Mouse (Mus musculus) stomach, embryonic 15.5 days (tissue): ENCODE measurements around the gene Fam206a. TPM values are rescaled to one million over a fixed set of nuclear protein-coding genes. Genes with fewer than 3 reads are reported as not detected.

ENCODE experiments used
- ATAC-seq: fragments of 200-750 bp; cut with Nextera tagmentation; 2 replicates; pipeline ENCODE4 v1.8.0; 2017; ENCODE audit warnings: low read depth, moderate number of reproducible peaks, moderate TSS enrichment; ENCODE audit not compliant: insufficient read depth, low FRiP score
- H3K27ac ChIP-seq: fragments of 300-500 bp; sonication (generic); 2 replicates; pipeline ENCODE4 v1.5.1; 2015; ENCODE audit warnings: mild to moderate bottlenecking, inconsistent platforms
- H3K27me3 ChIP-seq: fragments of 300-500 bp; sonication (generic); replicated peaks from 2 replicates; pipeline ENCODE4 v1.6.1; 2015; ENCODE audit warnings: inconsistent platforms
- H3K36me3 ChIP-seq: fragments of 300-500 bp; sonication (generic); 2 replicates; pipeline ENCODE4 v1.6.1; 2015; ENCODE audit warnings: inconsistent platforms
- H3K4me1 ChIP-seq: fragments of 300-500 bp; sonication (generic); 2 replicates; pipeline ENCODE4 v1.6.1; 2015; ENCODE audit warnings: inconsistent platforms
- H3K4me2 ChIP-seq: fragments of 300-500 bp; sonication (generic); 2 replicates; pipeline ENCODE4 v1.6.1; 2015; ENCODE audit warnings: mild to moderate bottlenecking, inconsistent platforms
- H3K4me3 ChIP-seq: fragments of 300-500 bp; sonication (generic); replicated peaks from 2 replicates; pipeline ENCODE4 v1.5.1; 2015; ENCODE audit warnings: inconsistent platforms
- H3K9ac ChIP-seq: fragments of 300-500 bp; sonication (generic); 2 replicates; pipeline ENCODE4 v1.6.1; 2015; ENCODE audit warnings: inconsistent platforms
- H3K9me3 ChIP-seq: fragments of 300-500 bp; sonication (generic); 2 replicates; pipeline ENCODE4 v1.6.1; 2016; ENCODE audit warnings: inconsistent platforms
- WGBS: fragments of 180-500 bp; shearing (Covaris S2); methylation state at CpG from one replicate; pipeline ENCODE4 v1.1.7; 2015; 5-methylcytosine and 5-hydroxymethylcytosine counted together
- polyA plus RNA-seq: library from polyadenylated mRNA; unstranded; fragments of >200 nt; fragmentation: Nextera tagmentation; extraction: Ambion mirVana; gene quantifications from 2 replicates; pipeline ENCODE4 v1.2.1, GENCODE M21; 2015

Gene Fam206a
- polyA plus RNA-seq, 1 experiment from 2014 or later, result 13.5 TPM

DNA sequence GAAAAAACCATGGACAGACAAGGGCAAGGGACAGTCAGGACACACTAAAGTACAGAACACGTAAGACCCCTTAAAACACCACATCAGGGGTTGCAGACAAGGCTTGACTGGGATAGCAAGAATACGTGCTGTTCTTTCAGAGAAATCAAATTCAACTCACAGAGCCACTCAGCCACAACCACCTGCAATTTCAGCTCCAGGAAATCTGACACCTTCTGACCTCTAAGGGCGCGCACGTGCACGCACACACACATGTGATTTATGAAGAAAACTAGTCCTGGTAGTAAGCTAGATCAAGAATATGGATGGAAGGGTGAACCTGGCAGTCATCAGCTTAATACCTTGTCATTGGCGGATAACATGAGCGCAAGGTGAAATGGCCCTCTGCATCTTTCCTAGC, 13.0 kb downstream of the Fam206a start:
- ATAC-seq, result no peak

DNA sequence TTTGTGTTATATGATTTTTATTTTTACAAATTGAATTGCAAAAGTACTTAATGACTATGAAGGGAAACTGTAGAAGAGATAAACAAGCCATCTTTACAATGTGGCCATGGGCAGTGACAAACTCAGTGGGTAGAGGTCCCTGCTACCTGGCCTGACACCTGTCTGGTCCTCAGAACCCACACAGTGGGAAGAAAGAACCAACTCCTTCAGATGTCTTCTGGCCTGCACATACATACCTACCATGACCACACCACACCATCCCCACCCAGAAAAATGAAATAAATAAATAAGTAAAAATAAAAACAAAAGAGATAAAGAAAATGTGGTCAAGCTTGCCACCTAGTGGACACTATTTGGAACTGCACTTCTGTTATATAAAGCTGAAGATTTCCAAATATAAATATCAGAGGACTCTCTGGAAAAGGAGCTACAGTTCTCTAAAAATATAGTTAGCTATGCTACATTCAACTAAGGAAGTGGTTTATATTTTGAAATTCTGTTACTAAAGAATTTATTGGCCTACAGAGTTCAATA, 17.9 kb downstream of the Fam206a start:
- no peak for ATAC-seq
- Histone ChIP-seq H3K27ac (no peak overlapping the region), H3K4me1 (no peaks in the 10 kb centered on the region), H3K36me3 (no peaks in the 10 kb centered on the region), H3K4me2 (no peak overlapping the region), H3K9me3 (no peaks in the 10 kb centered on the region), H3K27me3 (no peaks in the 10 kb centered on the region), H3K9ac (no peak overlapping the region), H3K4me3 (no peak overlapping the region)

More for the DNA sequence above, 13.0 kb downstream of the Fam206a start:
- H3K27me3 ChIP-seq, result no peaks in the 10 kb centered on the region
- no peaks in the 10 kb centered on the region for H3K36me3 ChIP-seq
- H3K9ac ChIP-seq, result no peak overlapping the region
- H3K4me3 ChIP-seq, result no peak overlapping the region
- H3K4me2 ChIP-seq, result no peak overlapping the region
- no peak overlapping the region for H3K27ac ChIP-seq
- no peaks in the 10 kb centered on the region for H3K9me3 ChIP-seq
- no peaks in the 10 kb centered on the region for H3K4me1 ChIP-seq
- WGBS, result 74% methylated on average over 8 of the region's 8 CpGs

DNA sequence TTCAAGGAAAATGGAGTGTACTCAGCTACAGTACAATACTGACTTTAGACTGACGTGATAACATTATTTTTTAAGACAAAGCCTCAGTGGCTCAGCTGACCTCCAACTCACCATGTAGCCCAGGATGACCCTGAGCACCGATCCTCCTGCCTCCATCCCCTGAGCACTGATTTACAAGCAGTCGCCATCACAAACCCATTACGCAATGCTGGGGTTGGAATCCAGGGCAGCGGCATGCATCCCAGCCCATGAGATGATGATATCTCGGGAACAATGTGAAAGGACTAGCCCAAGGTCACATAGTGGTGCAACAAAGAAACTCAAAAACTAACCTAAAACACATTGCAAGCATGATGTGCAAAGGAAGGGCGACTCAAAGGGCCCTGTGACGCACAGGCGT, 22.1 kb downstream of the Fam206a start:
- Histone ChIP-seq H3K4me1 (no peaks in the 10 kb centered on the region), H3K36me3 (no peaks in the 10 kb centered on the region), H3K4me2 (no peak overlapping the region), H3K4me3 (no peak overlapping the region), H3K9me3 (no peaks in the 10 kb centered on the region), H3K27ac (no peak overlapping the region), H3K9ac (no peak overlapping the region), H3K27me3 (no peaks in the 10 kb centered on the region)
- no peak for ATAC-seq
- WGBS, result 95% methylated on average over 9 of the region's 9 CpGs

DNA sequence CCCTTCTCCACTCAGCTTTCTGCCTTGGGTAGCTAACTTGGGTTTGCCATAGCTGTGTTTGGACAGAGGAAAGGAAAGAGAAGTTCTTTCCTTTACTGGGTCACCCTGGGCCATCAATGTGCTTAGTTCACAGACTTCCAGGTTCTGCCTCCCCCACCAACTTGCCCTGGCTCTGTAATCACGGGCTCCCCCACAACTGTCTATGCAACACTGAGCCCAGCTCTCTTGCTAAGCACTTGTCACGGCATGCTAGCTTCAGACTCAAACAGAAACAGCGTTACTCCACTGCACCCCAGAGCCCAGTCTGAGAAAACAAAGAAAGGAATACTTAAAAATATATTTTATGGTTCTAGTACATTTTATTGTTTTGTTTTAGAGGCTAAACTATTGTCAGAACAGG, 26.8 kb downstream of the Fam206a start:
- Histone ChIP-seq H3K36me3 (no peaks in the 10 kb centered on the region), H3K4me1 (no peaks in the 10 kb centered on the region), H3K9ac (no peak overlapping the region), H3K4me2 (no peak overlapping the region), H3K4me3 (no peak overlapping the region), H3K9me3 (no peaks in the 10 kb centered on the region), H3K27me3 (no peaks in the 10 kb centered on the region), H3K27ac (no peak overlapping the region)
- no peak for ATAC-seq
- 80% methylated on average over 3 of the region's 3 CpGs for WGBS

DNA sequence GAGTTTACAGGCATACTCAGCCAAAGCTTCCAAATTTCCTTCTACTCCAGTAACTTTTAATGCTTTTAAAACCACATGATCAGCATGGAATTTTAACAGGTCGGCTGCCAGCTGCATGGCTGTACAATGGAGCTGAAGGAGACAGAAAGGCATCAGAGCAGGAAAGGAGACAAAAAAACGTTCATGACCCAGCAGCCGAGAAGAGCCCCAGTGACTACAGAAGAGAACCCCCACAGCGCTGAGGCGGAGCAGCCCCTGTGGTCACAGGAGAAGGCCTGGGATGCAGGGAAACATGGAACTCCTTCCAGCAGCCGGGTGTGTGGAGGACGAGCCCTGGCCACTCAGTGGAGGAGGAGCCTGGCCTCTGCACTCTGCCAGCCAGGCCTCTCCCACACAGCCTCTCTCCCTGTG, 27.4 kb downstream of the Fam206a start:
- no peaks in the 10 kb centered on the region for H3K9me3 ChIP-seq
- no peak for ATAC-seq
- WGBS, result 65% methylated on average over 7 of the region's 7 CpGs
- H3K27ac ChIP-seq, result no peak overlapping the region
- H3K4me2 ChIP-seq, result no peak overlapping the region
- H3K9ac ChIP-seq, result no peak overlapping the region
- H3K36me3 ChIP-seq, result no peaks in the 10 kb centered on the region
- H3K4me1 ChIP-seq, result no peaks in the 10 kb centered on the region
- no peak overlapping the region for H3K4me3 ChIP-seq
- no peaks in the 10 kb centered on the region for H3K27me3 ChIP-seq

DNA sequence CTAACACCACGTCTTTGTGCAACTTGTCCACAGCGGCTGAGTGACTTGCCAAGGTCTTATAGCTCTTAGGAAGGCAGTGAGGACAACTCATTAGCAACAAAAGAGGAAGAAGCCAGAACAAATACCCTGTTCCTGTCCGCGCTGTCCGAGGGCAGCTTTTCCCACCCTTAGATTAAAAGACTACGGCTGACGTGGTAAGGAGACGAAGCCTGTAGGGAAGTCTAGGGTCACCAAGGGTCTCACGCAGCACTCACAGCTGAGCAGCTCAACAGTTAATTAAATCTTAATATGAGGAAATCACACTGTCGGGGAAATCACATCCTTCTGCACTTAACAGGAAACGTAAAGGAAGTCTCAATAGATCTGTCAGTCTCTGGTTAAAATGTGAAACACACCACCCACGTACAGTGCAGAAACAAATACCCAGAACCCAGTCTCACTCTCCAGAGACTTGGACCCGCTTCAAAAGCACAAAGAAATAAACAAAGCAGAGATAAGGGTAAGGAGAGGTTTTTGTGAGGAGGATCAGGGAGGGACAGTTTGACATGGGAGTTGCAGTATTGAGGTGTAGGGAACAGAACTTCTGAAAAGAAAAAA, 29.0 kb downstream of the Fam206a start:
- no peaks in the 10 kb centered on the region for H3K4me1 ChIP-seq
- no peak overlapping the region for H3K27ac ChIP-seq
- H3K4me3 ChIP-seq, result no peak overlapping the region
- no peak for ATAC-seq
- H3K9ac ChIP-seq, result no peak overlapping the region
- no peaks in the 10 kb centered on the region for H3K9me3 ChIP-seq
- H3K27me3 ChIP-seq, result no peaks in the 10 kb centered on the region
- no peaks in the 10 kb centered on the region for H3K36me3 ChIP-seq
- no peak overlapping the region for H3K4me2 ChIP-seq
- 55% methylated on average over 13 of the region's 13 CpGs for WGBS

DNA sequence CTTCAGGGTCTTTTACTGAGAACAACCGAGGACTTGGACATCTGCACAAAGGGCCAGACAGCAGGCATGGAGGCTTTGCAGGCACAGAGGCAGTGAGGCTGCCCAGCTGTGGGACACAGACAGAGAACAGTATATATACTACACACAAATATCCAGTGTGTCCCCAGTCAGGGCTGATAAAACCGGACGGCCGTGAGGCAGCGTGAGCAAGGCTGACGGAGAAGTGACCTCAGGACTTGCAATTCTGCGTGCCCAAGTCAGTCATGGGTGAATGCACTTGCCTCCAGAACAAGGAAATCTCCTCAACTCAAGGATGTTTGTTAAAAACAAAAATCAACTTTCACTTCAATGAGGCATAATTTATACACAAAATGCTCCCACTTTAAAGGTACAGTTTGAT, 29.9 kb downstream of the Fam206a start:
- 76% methylated on average over 7 of the region's 7 CpGs for WGBS
- ATAC-seq, result no peak
- H3K4me1 ChIP-seq, result no peaks in the 10 kb centered on the region

DNA sequence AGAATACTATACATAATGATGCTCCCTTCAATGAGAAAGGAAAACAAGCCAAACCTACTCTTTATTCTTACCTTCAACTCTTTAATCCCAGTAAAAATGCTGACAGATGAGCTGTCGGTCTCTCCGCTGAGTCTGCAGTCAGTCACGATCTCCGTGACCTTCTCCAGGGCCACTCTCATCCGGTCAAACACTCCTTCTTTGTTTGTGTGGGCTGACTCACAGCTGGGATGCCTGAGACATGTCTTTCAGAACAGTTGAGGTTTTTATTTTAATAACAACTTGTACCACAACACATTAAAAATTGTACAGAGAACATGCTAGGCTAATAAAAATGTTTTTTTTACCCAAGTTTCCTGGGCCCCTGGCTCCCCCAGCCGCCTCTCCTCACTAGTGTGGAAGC, 35.5 kb downstream of the Fam206a start:
- no peaks in the 10 kb centered on the region for H3K36me3 ChIP-seq

More for the DNA sequence above, 29.9 kb downstream of the Fam206a start:
- H3K36me3 ChIP-seq, result no peaks in the 10 kb centered on the region
- H3K9me3 ChIP-seq, result no peaks in the 10 kb centered on the region
- H3K4me2 ChIP-seq, result no peak overlapping the region
- no peak overlapping the region for H3K9ac ChIP-seq
- no peak overlapping the region for H3K4me3 ChIP-seq
- no peak overlapping the region for H3K27ac ChIP-seq
- H3K27me3 ChIP-seq, result no peaks in the 10 kb centered on the region

DNA sequence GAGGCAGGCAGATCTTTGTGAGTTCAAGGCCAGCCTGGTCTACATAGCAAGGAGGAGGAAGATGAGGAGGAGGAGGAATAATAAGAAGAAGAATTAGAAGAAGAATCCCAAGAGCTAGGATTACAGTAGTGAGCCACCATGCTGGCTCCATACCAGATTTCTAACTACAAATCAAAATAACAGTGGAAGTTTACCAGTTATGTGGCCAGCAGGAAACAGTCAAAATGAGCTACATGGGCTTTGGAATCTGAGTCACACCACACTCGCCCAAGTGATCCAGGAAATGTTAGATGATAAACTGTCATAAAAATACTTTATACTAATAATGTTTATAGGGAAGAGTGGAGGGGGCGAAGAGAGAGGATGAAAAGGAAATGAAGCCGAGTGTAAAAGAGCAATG, 38.2 kb downstream of the Fam206a start:
- H3K4me2 ChIP-seq, result no peak overlapping the region

More for the DNA sequence above, 35.5 kb downstream of the Fam206a start:
- ATAC-seq, result no peak
- no peak overlapping the region for H3K27ac ChIP-seq
- H3K4me1 ChIP-seq, result no peaks in the 10 kb centered on the region
- no peak overlapping the region for H3K4me2 ChIP-seq
- H3K9ac ChIP-seq, result no peak overlapping the region
- no peaks in the 10 kb centered on the region for H3K9me3 ChIP-seq
- 73% methylated on average over 6 of the region's 6 CpGs for WGBS
- no peak overlapping the region for H3K4me3 ChIP-seq
- no peaks in the 10 kb centered on the region for H3K27me3 ChIP-seq

DNA sequence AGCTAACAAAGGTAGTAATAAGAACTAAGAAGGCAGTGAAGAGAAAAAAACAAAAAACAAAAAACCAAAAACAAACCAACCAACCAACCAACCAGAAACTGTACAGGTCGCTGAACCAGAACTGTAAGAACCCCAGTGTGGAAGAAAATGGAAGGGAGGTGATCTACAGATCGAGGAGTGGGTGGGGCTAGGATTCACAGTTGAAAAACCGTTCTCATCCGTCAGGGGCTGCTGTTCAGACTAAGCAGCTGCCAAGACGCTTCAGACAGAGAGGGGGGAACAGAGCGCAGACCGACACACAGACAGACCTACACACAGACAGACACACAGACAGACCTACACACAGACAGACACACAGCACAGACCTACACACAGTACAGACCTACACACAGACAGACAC, 40.4 kb downstream of the Fam206a start:
- no peak overlapping the region for H3K9ac ChIP-seq
- H3K27ac ChIP-seq, result no peak overlapping the region
- H3K4me3 ChIP-seq, result no peak overlapping the region
- no peaks in the 10 kb centered on the region for H3K9me3 ChIP-seq
- no peaks in the 10 kb centered on the region for H3K4me1 ChIP-seq
- no peak overlapping the region for H3K4me2 ChIP-seq
- H3K27me3 ChIP-seq, result no peaks in the 10 kb centered on the region
- ATAC-seq, result no peak
- H3K36me3 ChIP-seq, result peaks cover 9% of the 10 kb centered on the region; the same call in 1 of the 2 replicates
- 70% methylated on average over 7 of the region's 7 CpGs for WGBS

More for the DNA sequence above, 38.2 kb downstream of the Fam206a start:
- H3K4me3 ChIP-seq, result no peak overlapping the region
- 60% methylated on average over 3 of the region's 3 CpGs for WGBS
- H3K27me3 ChIP-seq, result no peaks in the 10 kb centered on the region
- ATAC-seq, result no peak
- H3K36me3 ChIP-seq, result peaks cover 5% of the 10 kb centered on the region; the same call in 1 of the 2 replicates
- no peaks in the 10 kb centered on the region for H3K9me3 ChIP-seq
- no peak overlapping the region for H3K27ac ChIP-seq
- H3K4me1 ChIP-seq, result no peaks in the 10 kb centered on the region
- H3K9ac ChIP-seq, result no peak overlapping the region

DNA sequence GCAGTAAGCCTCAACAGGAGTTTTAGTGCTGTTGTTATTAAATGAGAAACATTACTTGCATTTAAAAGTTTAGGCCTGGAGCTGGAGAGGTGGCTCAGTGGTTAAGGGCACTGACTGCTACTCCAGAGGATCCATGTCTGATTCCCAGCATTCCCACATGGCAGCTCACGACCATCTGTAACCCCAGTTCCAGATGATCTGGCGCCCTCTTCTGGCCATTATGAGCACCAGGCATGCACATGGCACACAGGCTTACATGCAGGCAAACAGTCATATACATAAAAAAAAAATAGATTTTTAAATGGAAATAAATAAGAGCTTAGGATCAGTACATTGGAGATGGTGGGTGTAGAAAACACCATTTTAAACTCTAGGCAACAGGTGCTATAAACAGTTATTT, 41.8 kb downstream of the Fam206a start:
- no peak overlapping the region for H3K4me2 ChIP-seq
- peaks cover 9% of the 10 kb centered on the region; the same call in 1 of the 2 replicates for H3K36me3 ChIP-seq
- no peak overlapping the region for H3K27ac ChIP-seq
- H3K27me3 ChIP-seq, result no peaks in the 10 kb centered on the region
- H3K9ac ChIP-seq, result no peak overlapping the region
- 78% methylated on average over 2 of the region's 2 CpGs for WGBS
- H3K4me3 ChIP-seq, result no peak overlapping the region
- no peaks in the 10 kb centered on the region for H3K4me1 ChIP-seq
- no peaks in the 10 kb centered on the region for H3K9me3 ChIP-seq
- ATAC-seq, result no peak

DNA sequence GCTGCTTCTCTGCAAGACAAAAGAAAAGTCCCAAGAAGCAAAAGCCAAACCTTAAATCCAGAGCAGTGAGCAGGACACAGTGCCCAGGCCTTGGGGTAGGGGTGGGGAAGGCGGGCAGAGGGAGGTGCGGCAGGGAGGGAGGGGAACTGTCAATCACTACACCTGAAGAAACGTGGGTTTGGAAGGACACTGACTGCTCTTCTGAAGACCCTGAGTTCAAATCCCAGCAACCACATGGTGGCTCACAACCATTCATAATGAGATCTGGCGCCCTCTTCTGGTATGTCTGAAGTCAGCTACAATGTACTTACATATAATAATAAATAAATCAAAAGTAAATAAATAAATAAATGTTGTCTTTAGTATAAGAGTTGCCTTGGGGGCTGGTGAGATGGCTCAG, 42.8 kb downstream of the Fam206a start:
- H3K27ac ChIP-seq, result no peak overlapping the region
- H3K4me3 ChIP-seq, result no peak overlapping the region
- H3K4me2 ChIP-seq, result no peak overlapping the region
- ATAC-seq, result no peak
- no peaks in the 10 kb centered on the region for H3K27me3 ChIP-seq
- H3K4me1 ChIP-seq, result no peaks in the 10 kb centered on the region
- WGBS, result 85% methylated on average over 4 of the region's 4 CpGs
- peaks cover 9% of the 10 kb centered on the region; the same call in 1 of the 2 replicates for H3K36me3 ChIP-seq
- H3K9me3 ChIP-seq, result no peaks in the 10 kb centered on the region
- no peak overlapping the region for H3K9ac ChIP-seq
